Mouse (Mus musculus) testis, adult 2 months (tissue): ENCODE measurements at regions not wholly inside any gene's neighbourhood (a gene's known extent, or its start where the extent isn't known, plus 50 kb on each side); places are given as distances from the start of the nearest gene placed in this dataset.

Source experiments
- CTCF ChIP-seq: fragments of 200-500 bp; IDR thresholded peaks from 2 replicates; pipeline ENCODE4 v1.5.1; 2012; ENCODE audit warnings: low read depth, mild to moderate bottlenecking, inconsistent platforms, low read length, moderate library complexity; ENCODE audit not compliant: control insufficient read depth, insufficient read depth, insufficient replicate concordance
- POLR2A ChIP-seq: fragments of 200-500 bp; IDR thresholded peaks from 2 replicates; pipeline ENCODE4 v1.6.1; 2012; ENCODE audit warnings: low read depth, mild to moderate bottlenecking, inconsistent platforms, low read length, moderate library complexity; ENCODE audit not compliant: control insufficient read depth

GRCm38 (mm10) chr13:41704806-41705205 lies 99.1 kb downstream of the Tmem170b start:
- TF ChIP-seq POLR2A, result no peak
- no peak for TF ChIP-seq CTCF
